Mouse (Mus musculus) brain, embryonic 14.5 days (tissue): Measurements from ENCODE around the gene Cks1brt.

ENCODE experiments used
- CTCF ChIP-seq: fragments of 200-500 bp; IDR thresholded peaks from 2 replicates; pipeline ENCODE4 v1.5.1; 2012; ENCODE audit warnings: inconsistent platforms, mild to moderate bottlenecking, moderate library complexity, borderline replicate concordance; ENCODE audit not compliant: insufficient read depth, insufficient read length; ENCODE audit errors: extremely low read depth
- POLR2A ChIP-seq: fragments of 200-500 bp; IDR thresholded peaks from 2 replicates; pipeline ENCODE4 v1.6.1; 2012; ENCODE audit warnings: mild to moderate bottlenecking, inconsistent platforms, borderline replicate concordance; ENCODE audit not compliant: poor library complexity, insufficient read depth, insufficient read length, severe bottlenecking; ENCODE audit errors: extremely low read depth

GRCm38 (mm10) chr8:85113241-85113640, 38.5 kb upstream of the Cks1brt start:
- no peak for TF ChIP-seq CTCF
- TF ChIP-seq POLR2A = no peak
